Mouse (Mus musculus) gastrocnemius, adult 8-10 months (tissue): ENCODE measurements around the gene Prkci. TPM values are rescaled to one million over a fixed set of nuclear protein-coding genes. Genes with fewer than 3 reads are reported as not detected.

Source experiments
- microRNA-seq: library from miRNA; unstranded; fragments of <30 nt; microRNA quantifications from one replicate; pipeline ENCODE4 v1.2.0, GENCODE M21; 2022
- total RNA-seq, 4 experiments: library from RNA; stranded (reverse); gene quantifications; 2 replicates each; pipeline ENCODE4 v1.2.4; 2022

Gene Prkci
- total RNA-seq, 4 experiments from 2014 or later = 1.9 to 4.3 (median 3.3) TPM

Small RNAs within 50 kb of the gene (microRNA-seq; reads per million reads assigned to microRNA genes)
- gene Mir7008 = not detected

Other genes with a start within 250 kb of the Prkci start
- gene Samd7, start 249.5 kb upstream of the Prkci start, total RNA-seq = not detected
- gene Sec62, start 202.9 kb upstream of the Prkci start, total RNA-seq = 10 to 100 TPM; 27.9 to 37.1 (median 34.8) TPM
- under 1 TPM in 1 of 4 experiments, not detected in 3; 0.17 TPM for gene Gpr160, start 139.8 kb upstream of the Prkci start, total RNA-seq
- 10 to 100 TPM; 10.8 to 13.1 (median 11.9) TPM for gene Phc3, start 26.3 kb upstream of the Prkci start, total RNA-seq
- 10 to 100 TPM in 1 of 4 experiments, 1 to 10 TPM in 3; 8.6 to 12.2 (median 8.9) TPM for gene Skil, start 99.3 kb downstream of the Prkci start, total RNA-seq
- under 1 TPM in 2 of 4 experiments, not detected in 2; 0.34 to 0.54 TPM for gene Cldn11, start 154.2 kb downstream of the Prkci start, total RNA-seq